Mouse (Mus musculus) myocyte (in vitro differentiated cells): ENCODE results near the gene Myb.

Experiments
- CEBPB ChIP-seq: IDR thresholded peaks from 2 replicates; pipeline ENCODE4 v1.6.1; 2011; ENCODE audit warnings: mild to moderate bottlenecking, moderate library complexity; ENCODE audit not compliant: poor library complexity, insufficient read depth, severe bottlenecking
- E2F4 ChIP-seq: IDR thresholded peaks from one replicate; pipeline ENCODE4 v1.6.1; 2011; ENCODE audit warnings: mild to moderate bottlenecking, control low read depth, moderate library complexity; ENCODE audit not compliant: insufficient read depth
- MAX ChIP-seq: IDR thresholded peaks from one replicate; pipeline ENCODE4 v1.6.1; 2011; ENCODE audit warnings: low read depth, mild to moderate bottlenecking, control low read depth
- MYOD1 ChIP-seq, 3 experiments: IDR thresholded peaks; one replicate each; pipeline ENCODE4 v1.6.1; 2011; ENCODE audit warnings: control low read depth in 2 of 3, low read depth in 2 of 3, mild to moderate bottlenecking in 2 of 3, moderate library complexity in 1 of 3; ENCODE audit not compliant: insufficient read length in 2 of 3, control insufficient read depth in 1 of 3
- MYOG ChIP-seq, 3 experiments: IDR thresholded peaks; one replicate each; pipeline ENCODE4 v1.6.1; 2011; ENCODE audit warnings: control low read depth in 2 of 3, low read depth in 2 of 3, mild to moderate bottlenecking in 2 of 3; ENCODE audit not compliant: insufficient read length in 2 of 3, control insufficient read depth in 1 of 3, insufficient read depth in 1 of 3
- POLR2A ChIP-seq: IDR thresholded peaks from one replicate; pipeline ENCODE4 v1.6.1; 2011; ENCODE audit warnings: low read depth, mild to moderate bottlenecking, control low read depth, moderate library complexity; ENCODE audit not compliant: insufficient read length
- POLR2AphosphoS2 ChIP-seq: IDR thresholded peaks from one replicate; pipeline ENCODE4 v1.6.1; 2011; ENCODE audit warnings: low read depth, control low read depth; ENCODE audit not compliant: insufficient read length
- REST ChIP-seq: IDR thresholded peaks from one replicate; pipeline ENCODE4 v1.6.1; 2011; ENCODE audit warnings: mild to moderate bottlenecking, control low read depth, moderate library complexity; ENCODE audit not compliant: insufficient read depth, insufficient read length
- SRF ChIP-seq: IDR thresholded peaks from one replicate; pipeline ENCODE4 v1.6.1; 2011; ENCODE audit warnings: low read depth; ENCODE audit not compliant: control insufficient read depth, insufficient read length
- TCF12 ChIP-seq: IDR thresholded peaks from one replicate; pipeline ENCODE4 v1.6.1; 2011; ENCODE audit warnings: mild to moderate bottlenecking, control low read depth; ENCODE audit not compliant: poor library complexity, insufficient read depth, severe bottlenecking
- TCF3 ChIP-seq: IDR thresholded peaks from one replicate; pipeline ENCODE4 v1.6.1; 2011; ENCODE audit warnings: low read depth, control low read depth; ENCODE audit not compliant: insufficient read length
- USF1 ChIP-seq: IDR thresholded peaks from one replicate; pipeline ENCODE4 v1.6.1; 2011; ENCODE audit warnings: low read depth, mild to moderate bottlenecking, control low read depth, moderate library complexity

DNA sequence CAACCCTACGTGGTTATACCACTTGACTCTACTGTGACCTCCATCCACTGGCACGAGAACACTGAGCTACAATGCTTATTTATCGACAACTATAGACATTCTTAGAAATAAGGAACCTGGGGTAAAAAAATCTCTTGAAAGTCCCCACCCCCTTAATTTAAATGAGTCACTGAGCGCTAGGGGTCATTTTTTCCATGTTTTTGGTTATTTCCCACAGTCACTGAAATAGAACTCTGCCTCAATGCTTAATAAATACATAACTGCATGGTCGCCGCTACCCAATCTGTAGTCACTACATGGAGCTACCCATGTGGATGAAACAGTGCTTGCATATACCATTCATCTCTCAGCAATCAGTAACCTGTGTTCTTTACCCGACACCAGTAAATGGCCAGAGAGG, 58.1 kb downstream of the Myb start:
- no peak for TF ChIP-seq CEBPB
- no peak for TF ChIP-seq REST
- no peak for TF ChIP-seq POLR2A
- no peak for TF ChIP-seq MYOD1 (IDR thresholded peaks at IDR 0.05; ENCODE audit: control insufficient read depth in 1 of 3, insufficient read length in 2 of 3, low read depth in 2 of 3)
- no peak for TF ChIP-seq USF1
- TF ChIP-seq E2F4: no peak
- TF ChIP-seq MAX: no peak
- no peak for TF ChIP-seq TCF12
- no peak for TF ChIP-seq POLR2AphosphoS2
- TF ChIP-seq MYOG (IDR thresholded peaks at IDR 0.05; ENCODE audit: control insufficient read depth in 1 of 3, insufficient read depth in 1 of 3, insufficient read length in 2 of 3, low read depth in 2 of 3): no peak
- no peak for TF ChIP-seq TCF3
- TF ChIP-seq SRF: no peak
